Mouse (Mus musculus) intestine, embryonic 15.5 days (tissue): Measurements from ENCODE around the gene Pgc. TPM values are rescaled to one million over a fixed set of nuclear protein-coding genes. Genes with fewer than 3 reads are reported as not detected.

Experiments used
- ATAC-seq: fragments of 200-750 bp; cut with Nextera tagmentation; 2 replicates; pipeline ENCODE4 v1.8.0; 2017; ENCODE audit warnings: moderate TSS enrichment, moderate library complexity
- H3K27ac ChIP-seq: fragments of 300-500 bp; sonication (generic); 2 replicates; pipeline ENCODE4 v1.5.1; 2015; ENCODE audit warnings: mild to moderate bottlenecking, inconsistent platforms
- H3K27me3 ChIP-seq: fragments of 300-500 bp; sonication (generic); replicated peaks from 2 replicates; pipeline ENCODE4 v1.6.1; 2015; ENCODE audit warnings: inconsistent platforms
- H3K36me3 ChIP-seq: fragments of 300-500 bp; sonication (generic); 2 replicates; pipeline ENCODE4 v1.6.1; 2015; ENCODE audit warnings: inconsistent platforms
- H3K4me1 ChIP-seq: fragments of 300-500 bp; sonication (generic); replicated peaks from 2 replicates; pipeline ENCODE4 v1.6.1; 2015; ENCODE audit warnings: inconsistent platforms
- H3K4me2 ChIP-seq: fragments of 300-500 bp; sonication (generic); replicated peaks from 2 replicates; pipeline ENCODE4 v1.6.1; 2015; ENCODE audit warnings: mild to moderate bottlenecking, inconsistent platforms
- H3K4me3 ChIP-seq: fragments of 300-500 bp; sonication (generic); replicated peaks from 2 replicates; pipeline ENCODE4 v1.5.1; 2015; ENCODE audit warnings: inconsistent platforms
- H3K9ac ChIP-seq: fragments of 300-500 bp; sonication (generic); 2 replicates; pipeline ENCODE4 v1.6.1; 2015; ENCODE audit warnings: inconsistent platforms
- H3K9me3 ChIP-seq: fragments of 300-500 bp; sonication (generic); 2 replicates; pipeline ENCODE4 v1.6.1; 2016; ENCODE audit warnings: inconsistent platforms
- WGBS: fragments of 180-500 bp; shearing (Covaris S2); methylation state at CpG from one replicate; pipeline ENCODE4 v1.1.7; 2015; 5-methylcytosine and 5-hydroxymethylcytosine counted together
- polyA plus RNA-seq: library from polyadenylated mRNA; unstranded; fragments of >200 nt; fragmentation: Nextera tagmentation; extraction: Ambion mirVana; gene quantifications from 2 replicates; pipeline ENCODE4 v1.2.1, GENCODE M21; 2015

Gene Pgc
- polyA plus RNA-seq, 1 experiment from 2014 or later = 0.99 TPM

DNA sequence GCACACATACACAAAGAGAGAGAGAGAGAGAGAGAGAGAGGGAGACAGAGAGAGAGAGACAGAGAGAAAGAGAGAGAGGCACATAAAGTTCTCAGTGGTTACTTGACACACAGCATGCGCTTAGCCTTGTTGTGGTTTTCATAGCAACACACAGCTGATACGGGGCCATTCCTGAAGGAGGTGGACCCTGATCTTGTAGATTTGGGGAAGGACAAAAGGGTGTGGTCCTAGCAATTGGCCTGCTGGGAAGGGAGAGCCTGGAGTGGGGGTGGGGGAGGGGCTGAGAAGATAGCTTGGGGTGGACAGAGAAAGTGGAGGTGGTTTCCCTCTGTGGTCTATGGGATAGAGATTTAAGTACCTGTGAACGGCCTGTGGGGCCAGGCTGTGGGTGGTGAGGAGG is 16.6 kb upstream of the Pgc start:
- Histone ChIP-seq H3K27me3 (no peaks in the 10 kb centered on the region), H3K9ac (no peak overlapping the region), H3K9me3 (no peaks in the 10 kb centered on the region), H3K36me3 (no peaks in the 10 kb centered on the region), H3K4me2 (no peak overlapping the region), H3K27ac (no peak overlapping the region), H3K4me3 (no peak overlapping the region), H3K4me1 (0 out of 2 replicates have a peak, but pooled peaks cover 10% of the 10 kb centered on the region)
- 62% methylated on average over 3 of the region's 3 CpGs for WGBS
- ATAC-seq = no peak

DNA sequence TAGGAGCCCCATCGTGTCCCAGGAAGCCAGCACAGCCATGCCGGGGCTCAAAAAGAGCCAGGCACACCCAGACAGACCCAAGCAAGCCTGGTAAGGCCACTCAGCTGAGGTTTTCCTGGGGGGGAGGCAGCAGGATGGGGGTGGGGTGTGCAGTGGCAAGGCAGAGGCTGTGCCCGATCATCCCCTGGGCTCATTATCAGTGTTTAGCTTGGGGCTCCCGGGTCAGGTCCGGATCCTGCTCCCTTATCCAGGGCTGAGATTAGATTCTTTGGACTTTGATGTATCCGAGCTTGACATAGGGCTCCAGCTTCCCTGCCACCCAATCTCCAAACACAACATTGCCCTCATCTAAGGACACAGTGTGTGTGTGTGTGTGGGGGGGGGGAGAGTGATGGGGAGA is 14.8 kb upstream of the Pgc start:
- H3K4me2 ChIP-seq = no peak overlapping the region
- H3K4me3 ChIP-seq = no peak overlapping the region
- no peaks in the 10 kb centered on the region for H3K9me3 ChIP-seq
- no peak overlapping the region for H3K27ac ChIP-seq
- 0 out of 2 replicates have a peak, but pooled peaks cover 4% of the 10 kb centered on the region for H3K4me1 ChIP-seq
- no peak overlapping the region for H3K9ac ChIP-seq
- H3K36me3 ChIP-seq = no peaks in the 10 kb centered on the region
- H3K27me3 ChIP-seq = no peaks in the 10 kb centered on the region
- ATAC-seq = peak; percentile 27; the same call in 1 of the 2 replicates
- WGBS = 60% methylated on average over 6 of the region's 6 CpGs

- ATAC-seq = no peak
Measured at GRCm38 (mm10) chr17:47712889-47713571, 13.6 kb upstream of the Pgc start.

GRCm38 (mm10) chr17:47715037-47715436 is 11.6 kb upstream of the Pgc start:
- Histone ChIP-seq H3K4me2 (no peak overlapping the region), H3K27ac (no peak overlapping the region), H3K27me3 (no peaks in the 10 kb centered on the region), H3K9me3 (no peaks in the 10 kb centered on the region), H3K9ac (no peak overlapping the region), H3K36me3 (no peaks in the 10 kb centered on the region), H3K4me1 (0 out of 2 replicates have a peak, but pooled peaks cover 4% of the 10 kb centered on the region), H3K4me3 (no peak overlapping the region)
- no peak for ATAC-seq
- WGBS = 51% methylated on average over 3 of the region's 3 CpGs

More at GRCm38 (mm10) chr17:47712889-47713571, 13.6 kb upstream of the Pgc start:
- Histone ChIP-seq H3K4me3 (no peak overlapping the region), H3K27ac (no peak overlapping the region), H3K4me1 (0 out of 2 replicates have a peak, but pooled peaks cover 4% of the 10 kb centered on the region), H3K4me2 (no peak overlapping the region), H3K9ac (no peak overlapping the region), H3K27me3 (no peaks in the 10 kb centered on the region), H3K36me3 (no peaks in the 10 kb centered on the region), H3K9me3 (no peaks in the 10 kb centered on the region)
- WGBS = 48% methylated on average over 21 of the region's 22 CpGs

DNA sequence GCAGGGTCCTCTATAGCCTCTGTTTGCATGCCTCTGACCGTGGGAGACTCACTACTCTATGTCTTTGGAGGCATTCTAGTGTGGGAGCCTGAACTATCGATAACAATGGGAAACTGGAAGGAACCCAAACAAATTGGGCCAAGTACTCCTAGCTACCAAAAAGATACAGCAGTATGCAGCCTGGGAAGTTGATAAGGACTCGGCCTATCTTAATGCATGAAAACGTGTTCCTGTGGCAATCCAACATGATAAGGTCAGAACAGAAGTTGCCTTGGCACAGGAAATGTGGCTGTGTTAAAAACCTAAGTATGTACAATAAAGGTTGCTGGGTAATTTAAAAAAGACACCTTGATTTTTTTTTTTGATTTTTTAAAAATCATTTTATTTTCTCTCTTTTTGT is 5.5 kb upstream of the Pgc start:
- H3K4me3 ChIP-seq = no peak overlapping the region
- no peaks in the 10 kb centered on the region for H3K4me1 ChIP-seq
- no peak overlapping the region for H3K27ac ChIP-seq
- no peaks in the 10 kb centered on the region for H3K27me3 ChIP-seq
- WGBS = 76% methylated on average over 4 of the region's 4 CpGs
- no peak overlapping the region for H3K9ac ChIP-seq
- no peaks in the 10 kb centered on the region for H3K36me3 ChIP-seq
- no peaks in the 10 kb centered on the region for H3K9me3 ChIP-seq
- no peak overlapping the region for H3K4me2 ChIP-seq
- no peak for ATAC-seq

GRCm38 (mm10) chr17:47730633-47731575 is 4.3 kb downstream of the Pgc start:
- Histone ChIP-seq H3K4me1 (peaks cover 5% of the 10 kb centered on the region; the same call in 1 of the 2 replicates), H3K36me3 (no peaks in the 10 kb centered on the region), H3K27me3 (no peaks in the 10 kb centered on the region), H3K4me2 (no peak overlapping the region), H3K9me3 (no peaks in the 10 kb centered on the region), H3K9ac (no peak overlapping the region), H3K27ac (no peak overlapping the region), H3K4me3 (no peak overlapping the region)
- 52% methylated on average over 24 of the region's 24 CpGs for WGBS
- no peak for ATAC-seq

DNA sequence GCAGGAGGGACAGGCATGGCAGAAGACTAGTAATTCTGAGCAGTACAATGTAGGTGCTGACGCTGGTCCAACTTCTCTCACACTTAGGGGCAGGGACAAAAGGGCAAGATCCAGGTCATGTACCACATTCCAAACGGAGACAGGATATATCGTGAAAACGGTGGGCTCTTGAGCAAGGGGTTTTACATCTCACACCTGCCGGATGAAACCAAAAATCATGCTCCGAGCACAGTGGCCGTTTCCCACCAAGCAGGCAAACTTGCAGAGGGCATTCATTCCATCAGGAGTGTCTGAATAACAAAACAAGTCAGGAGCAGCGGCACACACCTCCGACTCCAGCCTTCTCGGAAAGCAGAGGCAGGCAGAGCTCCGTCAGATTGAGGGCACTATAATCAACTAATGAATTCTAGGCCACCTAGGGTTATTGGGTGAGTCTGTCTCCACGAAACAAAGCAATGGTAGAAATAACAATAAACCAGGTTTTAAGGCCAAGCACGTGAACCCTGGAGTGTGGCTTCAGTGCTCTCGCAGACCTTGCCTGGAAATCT is 9.0 kb downstream of the Pgc start:
- Histone ChIP-seq H3K4me1 (peaks cover 23% of the 10 kb centered on the region), H3K36me3 (no peaks in the 10 kb centered on the region), H3K9me3 (no peaks in the 10 kb centered on the region), H3K4me3 (no peak overlapping the region), H3K4me2 (no peak overlapping the region), H3K9ac (no peak overlapping the region), H3K27me3 (no peaks in the 10 kb centered on the region), H3K27ac (no peak overlapping the region)
- WGBS = 78% methylated on average over 14 of the region's 14 CpGs
- ATAC-seq = no peak

DNA sequence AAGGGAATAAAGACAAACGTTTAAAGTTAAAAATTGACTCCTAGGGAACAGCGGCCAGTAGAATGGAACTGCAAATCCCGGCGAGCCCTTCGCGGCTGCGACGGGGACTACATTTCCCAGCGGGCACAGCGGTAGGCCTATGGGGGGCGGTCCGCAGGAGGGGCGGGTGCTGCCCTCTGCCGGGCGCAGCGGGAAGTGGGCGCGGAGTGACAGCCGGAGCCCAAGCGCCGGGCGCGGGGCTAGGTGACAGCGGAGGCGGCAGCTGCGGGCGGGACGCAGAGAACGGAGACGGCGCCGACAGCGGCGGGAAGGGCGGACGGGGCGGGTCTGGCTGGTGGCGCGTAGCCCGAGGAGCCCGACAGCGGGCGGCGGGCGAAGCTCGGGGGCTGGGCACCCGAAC is 10.2 kb downstream of the Pgc start, which contains the start of gene Tfeb:
Gene Tfeb, plus strand, starts transcription at position 175 of the 400 bp plus-strand sequence.
- Histone ChIP-seq H3K4me3 (peak within 1 kb of the TSS; percentile 85), H3K36me3 (no peaks in the 10 kb centered on the region), H3K9ac (peak within 1 kb of the TSS; percentile 75), H3K4me2 (peak within 1 kb of the TSS; percentile 95), H3K4me1 (peaks cover 28% of the 10 kb centered on the region), H3K27ac (peak within 1 kb of the TSS; percentile 88), H3K9me3 (no peaks in the 10 kb centered on the region), H3K27me3 (no peaks in the 10 kb centered on the region)
- WGBS = under 1% methylated on average over 44 of the region's 47 CpGs
- peak; percentile 72 for ATAC-seq

DNA sequence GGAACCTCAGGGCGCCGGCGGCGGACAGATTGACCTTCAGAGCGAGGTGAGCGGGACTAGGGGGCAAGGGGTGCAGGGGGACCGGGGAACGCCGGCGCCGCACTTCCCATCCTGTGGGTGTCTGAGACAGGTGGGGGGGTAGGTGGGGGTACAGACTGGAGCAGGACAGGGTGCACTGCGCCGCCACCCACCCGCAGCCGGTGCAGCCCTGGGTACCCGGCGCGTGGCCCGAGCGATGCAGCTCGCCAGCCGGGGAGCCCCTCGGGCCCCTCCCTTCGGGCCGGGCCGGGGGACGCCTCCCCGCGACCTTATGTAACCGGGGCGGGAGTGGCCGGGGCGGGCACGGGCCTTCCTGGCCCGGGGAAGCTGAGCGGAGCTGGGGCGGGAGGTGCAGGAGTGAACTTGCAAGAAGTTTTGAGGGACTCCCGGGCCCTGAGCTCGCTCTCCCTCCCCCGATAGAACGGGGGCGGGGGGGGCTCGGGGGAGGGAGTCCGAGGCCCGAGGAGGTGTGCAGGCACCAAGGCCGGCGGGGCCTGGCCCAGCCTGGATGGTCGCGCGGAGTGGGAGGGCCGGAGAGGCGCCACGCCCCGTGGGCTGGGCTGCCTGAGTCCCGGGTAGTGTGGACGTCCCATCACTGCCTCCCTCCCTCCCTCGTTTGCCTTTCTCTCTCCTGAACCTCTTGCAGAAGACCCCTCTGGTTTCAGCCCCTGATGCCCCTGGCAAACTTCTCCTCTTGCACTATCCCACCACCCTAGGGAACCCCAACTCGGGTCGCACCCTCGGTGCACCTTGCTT is 10.8 kb downstream of the Pgc start:
- Histone ChIP-seq H3K9me3 (no peaks in the 10 kb centered on the region), H3K27me3 (no peaks in the 10 kb centered on the region), H3K27ac (peak overlapping the region; percentile 88), H3K4me2 (peak overlapping the region; percentile 95), H3K4me3 (peak overlapping the region; percentile 85), H3K4me1 (peaks cover 28% of the 10 kb centered on the region), H3K36me3 (no peaks in the 10 kb centered on the region), H3K9ac (peak overlapping the region; percentile 75)
- peak; percentile 88 for ATAC-seq
- WGBS = 1% methylated on average over 55 of the region's 60 CpGs

- Histone ChIP-seq H3K36me3 (no peaks in the 10 kb centered on the region), H3K9ac (peak overlapping the region; percentile 75), H3K9me3 (no peaks in the 10 kb centered on the region), H3K27ac (peak overlapping the region; percentile 88), H3K4me2 (peak overlapping the region; percentile 95), H3K4me1 (peaks cover 31% of the 10 kb centered on the region), H3K27me3 (no peaks in the 10 kb centered on the region), H3K4me3 (peak overlapping the region; percentile 85)
- peak; percentile 39 for ATAC-seq
- WGBS = under 1% methylated on average over 61 of the region's 61 CpGs
Measured at GRCm38 (mm10) chr17:47738066-47738878, 11.6 kb downstream of the Pgc start.
